Mouse (Mus musculus): Measurements from ENCODE around the gene Fbxw11. TPM values are rescaled to one million over a fixed set of nuclear protein-coding genes. Genes with fewer than 3 reads are reported as not detected.
A peak's percentile ranks its signal among the peaks of the same experiment; 100 is the strongest.

Fbxw11 gene
- polyA plus RNA-seq, 1 experiment from 2014 or later = 15.4 TPM

DNA sequence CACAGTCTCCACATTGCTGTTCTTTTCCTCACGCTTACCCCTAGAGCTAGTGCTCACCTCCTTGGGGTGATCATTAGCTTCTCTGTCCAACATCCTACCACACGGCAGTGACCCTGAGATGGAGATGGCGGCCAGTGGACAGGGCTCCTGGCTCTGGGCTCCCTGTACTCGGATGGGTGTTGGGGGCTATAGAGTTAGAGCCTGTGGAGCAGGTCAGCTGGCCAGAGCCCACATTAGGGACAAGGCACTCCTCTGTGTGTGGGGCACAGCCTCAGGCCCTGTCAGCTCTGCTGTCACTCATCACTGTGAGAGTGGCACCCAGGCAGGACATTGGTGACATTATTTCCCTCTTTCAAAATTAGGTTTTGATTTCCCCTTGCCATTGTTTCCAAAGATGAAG lies 102.9 kb downstream of the Fbxw11 start:
- Histone ChIP-seq H3K4me3 (ENCODE audit: low read depth, low read length) (no peak overlapping the region), H3K4me1 (ENCODE audit: insufficient read depth) (no peaks in the 10 kb centered on the region), H3K36me3 (replicated peaks; ENCODE audit: insufficient read depth, low read length) (peaks cover 41% of the 10 kb centered on the region), H3K27ac (ENCODE audit: low read depth) (no peak overlapping the region), H3K27me3 (ENCODE audit: insufficient read depth, low read length) (no peaks in the 10 kb centered on the region), H3K9me3 (ENCODE audit: low read length) (no peaks in the 10 kb centered on the region), H3K9ac (replicated peaks) (no peak overlapping the region), H3K4me2 (ENCODE audit: low read depth, low read length) (no peak overlapping the region)
- TF ChIP-seq EP300 (IDR thresholded peaks at IDR 0.05; ENCODE audit: low read depth) (no peak), CTCF (IDR thresholded peaks at IDR 0.05; ENCODE audit: low read depth) (no peak)
- DNase-seq (no peak), ATAC-seq (no peak)
- WGBS (ENCODE audit: insufficient replicate concordance) = 88% methylated on average over 4 of the region's 4 CpGs

DNA sequence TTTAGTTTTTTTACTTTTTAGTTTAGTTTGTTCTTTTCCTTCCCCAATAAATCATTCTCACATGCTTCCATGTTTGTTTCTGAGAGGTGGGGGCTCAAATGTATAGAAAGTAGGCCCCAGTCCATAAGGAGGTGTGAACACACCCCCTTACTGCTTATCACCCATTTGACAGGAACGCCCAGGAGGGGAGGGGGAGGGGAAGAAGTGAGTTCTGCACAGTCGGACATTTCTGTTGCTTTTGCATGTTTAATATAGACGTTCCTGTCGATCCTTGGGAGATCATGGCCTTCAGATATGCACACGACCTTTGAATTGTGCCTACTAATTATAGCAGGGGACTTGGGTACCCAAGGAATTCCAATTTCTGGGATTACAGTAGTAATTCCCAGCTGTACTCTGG lies 103.5 kb downstream of the Fbxw11 start:
- Histone ChIP-seq H3K4me1 (ENCODE audit: insufficient read depth) (no peaks in the 10 kb centered on the region), H3K36me3 (replicated peaks; ENCODE audit: insufficient read depth, low read length) (peaks cover 35% of the 10 kb centered on the region), H3K4me3 (ENCODE audit: low read depth, low read length) (no peak overlapping the region), H3K9ac (replicated peaks) (no peak overlapping the region), H3K4me2 (ENCODE audit: low read depth, low read length) (no peak overlapping the region), H3K27ac (ENCODE audit: low read depth) (no peak overlapping the region), H3K9me3 (ENCODE audit: low read length) (no peaks in the 10 kb centered on the region), H3K27me3 (ENCODE audit: insufficient read depth, low read length) (no peaks in the 10 kb centered on the region)
- TF ChIP-seq EP300 (IDR thresholded peaks at IDR 0.05; ENCODE audit: low read depth) = no peak
- WGBS (ENCODE audit: insufficient replicate concordance) = 55% methylated on average over 5 of the region's 5 CpGs
- no peak for DNase-seq
- ATAC-seq = no peak

DNA sequence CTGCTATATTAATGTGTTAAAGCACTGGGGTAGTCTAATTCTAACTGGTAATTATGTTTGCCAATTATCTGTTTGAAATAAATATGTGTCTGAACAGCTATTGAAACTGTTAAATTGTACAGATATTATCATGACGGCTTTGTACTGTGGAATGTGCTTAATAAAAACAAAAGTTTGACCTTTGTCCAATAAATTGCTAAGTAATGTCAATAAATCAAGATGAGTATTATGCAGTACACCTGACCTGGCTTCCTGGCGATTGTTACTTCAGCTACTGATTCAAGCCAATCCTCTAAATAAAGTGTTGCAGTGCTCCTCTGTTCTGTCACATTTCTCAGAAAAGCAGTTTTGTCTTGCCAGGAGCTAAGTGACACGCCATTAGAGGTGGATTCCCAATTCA lies 104.0 kb downstream of the Fbxw11 start:
- no peaks in the 10 kb centered on the region for H3K27me3 ChIP-seq (ENCODE audit: insufficient read depth, low read length)
- H3K27ac ChIP-seq (ENCODE audit: low read depth) = no peak overlapping the region
- no peak for TF ChIP-seq CTCF (IDR thresholded peaks at IDR 0.05; ENCODE audit: low read depth)
- TF ChIP-seq EP300 (IDR thresholded peaks at IDR 0.05; ENCODE audit: low read depth) = no peak
- no peaks in the 10 kb centered on the region for H3K9me3 ChIP-seq (ENCODE audit: low read length)
- H3K9ac ChIP-seq (replicated peaks) = no peak overlapping the region
- H3K4me2 ChIP-seq (ENCODE audit: low read depth, low read length) = no peak overlapping the region
- no peak for DNase-seq
- ATAC-seq = no peak
- no peaks in the 10 kb centered on the region for H3K4me1 ChIP-seq (ENCODE audit: insufficient read depth)
- no peak overlapping the region for H3K4me3 ChIP-seq (ENCODE audit: low read depth, low read length)
- H3K36me3 ChIP-seq (replicated peaks; ENCODE audit: insufficient read depth, low read length) = peaks cover 32% of the 10 kb centered on the region
- 85% methylated on average over 3 of the region's 3 CpGs for WGBS (ENCODE audit: insufficient replicate concordance)

DNA sequence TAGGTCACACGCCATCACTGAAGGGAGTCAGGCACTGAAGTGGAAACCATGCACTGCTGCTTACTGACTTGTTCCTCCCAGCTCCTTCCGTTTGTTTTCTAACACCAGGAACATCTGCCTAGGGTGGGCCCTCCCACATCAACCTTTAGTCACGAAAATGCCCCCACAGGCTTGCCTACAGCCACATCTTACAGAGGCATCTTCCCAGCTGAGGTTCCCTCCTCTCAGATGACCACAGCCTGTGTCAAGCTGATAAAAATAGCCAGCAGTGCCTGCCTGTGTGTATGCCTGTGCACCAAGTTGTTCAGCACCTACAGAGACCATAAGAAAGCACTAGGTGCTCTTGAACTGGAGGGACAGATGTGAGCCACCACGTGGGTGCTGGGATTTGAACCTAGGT lies 106.3 kb downstream of the Fbxw11 start:
- TF ChIP-seq EP300 (IDR thresholded peaks at IDR 0.05; ENCODE audit: low read depth) = no peak
- no peak for TF ChIP-seq CTCF (IDR thresholded peaks at IDR 0.05; ENCODE audit: low read depth)
- Histone ChIP-seq H3K9ac (replicated peaks) (no peak overlapping the region), H3K9me3 (ENCODE audit: low read length) (no peaks in the 10 kb centered on the region), H3K36me3 (replicated peaks; ENCODE audit: insufficient read depth, low read length) (peaks cover 22% of the 10 kb centered on the region), H3K27me3 (ENCODE audit: insufficient read depth, low read length) (no peaks in the 10 kb centered on the region), H3K4me2 (ENCODE audit: low read depth, low read length) (no peak overlapping the region), H3K4me3 (ENCODE audit: low read depth, low read length) (no peak overlapping the region), H3K4me1 (ENCODE audit: insufficient read depth) (no peaks in the 10 kb centered on the region), H3K27ac (ENCODE audit: low read depth) (no peak overlapping the region)
- 56% methylated on average over 4 of the region's 4 CpGs for WGBS (ENCODE audit: insufficient replicate concordance)
- DNase-seq = no peak
- ATAC-seq = no peak

- H3K4me2 ChIP-seq (ENCODE audit: low read depth, low read length) = no peak overlapping the region
- H3K4me3 ChIP-seq (ENCODE audit: low read depth, low read length) = no peak overlapping the region
- TF ChIP-seq EP300 (IDR thresholded peaks at IDR 0.05; ENCODE audit: low read depth) (no peak), CTCF (IDR thresholded peaks at IDR 0.05; ENCODE audit: low read depth) (no peak)
- H3K9ac ChIP-seq (replicated peaks) = no peak overlapping the region
- no peaks in the 10 kb centered on the region for H3K4me1 ChIP-seq (ENCODE audit: insufficient read depth)
- ATAC-seq (no peak), DNase-seq (no peak)
- H3K36me3 ChIP-seq (replicated peaks; ENCODE audit: insufficient read depth, low read length) = no peaks in the 10 kb centered on the region; the same call in 1 of the 2 replicates
- no peak overlapping the region for H3K27ac ChIP-seq (ENCODE audit: low read depth)
- H3K9me3 ChIP-seq (ENCODE audit: low read length) = no peaks in the 10 kb centered on the region
- no peaks in the 10 kb centered on the region for H3K27me3 ChIP-seq (ENCODE audit: insufficient read depth, low read length)
- WGBS (ENCODE audit: insufficient replicate concordance) = 56% methylated on average over 7 of the region's 7 CpGs
Measured at GRCm38 (mm10) chr11:32751863-32752594, 109.5 kb downstream of the Fbxw11 start.

DNA sequence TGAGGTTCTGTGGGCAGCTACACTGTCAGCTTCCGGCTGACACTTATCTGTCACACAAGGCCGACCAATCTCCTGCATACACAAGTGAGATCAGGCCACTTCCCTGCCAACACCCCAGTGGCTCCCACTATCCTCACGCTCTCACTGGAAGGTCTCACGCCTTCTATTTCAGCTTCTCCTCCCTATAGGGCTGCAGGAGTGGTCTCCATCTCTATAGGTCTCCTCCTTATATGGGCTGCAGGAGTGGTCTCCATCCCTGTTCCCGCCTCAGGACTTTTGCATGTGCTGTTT lies 110.0 kb downstream of the Fbxw11 start:
- Histone ChIP-seq H3K27ac (ENCODE audit: low read depth) (no peak overlapping the region), H3K9me3 (ENCODE audit: low read length) (no peaks in the 10 kb centered on the region), H3K4me3 (ENCODE audit: low read depth, low read length) (no peak overlapping the region), H3K36me3 (replicated peaks; ENCODE audit: insufficient read depth, low read length) (no peaks in the 10 kb centered on the region; the same call in 1 of the 2 replicates), H3K4me2 (ENCODE audit: low read depth, low read length) (no peak overlapping the region), H3K4me1 (ENCODE audit: insufficient read depth) (no peaks in the 10 kb centered on the region), H3K27me3 (ENCODE audit: insufficient read depth, low read length) (no peaks in the 10 kb centered on the region), H3K9ac (replicated peaks) (no peak overlapping the region)
- 55% methylated on average over 5 of the region's 5 CpGs for WGBS (ENCODE audit: insufficient replicate concordance)
- ATAC-seq = 0 out of 2 replicates have a peak, but pooled peaks have one; percentile 25
- TF ChIP-seq EP300 (IDR thresholded peaks at IDR 0.05; ENCODE audit: low read depth) (no peak), CTCF (IDR thresholded peaks at IDR 0.05; ENCODE audit: low read depth) (no peak)
- no peak for DNase-seq

All from liver, postnatal 0 days (tissue).